Mouse (Mus musculus): ENCODE measurements at regions not wholly inside any gene's neighbourhood (a gene's known extent, or its start where the extent isn't known, plus 50 kb on each side); places are given as distances from the start of the nearest gene placed in this dataset.

- Histone ChIP-seq H3K27ac (no peak overlapping the region), H3K4me3 (ENCODE audit: low read length) (no peak overlapping the region), H3K36me3 (ENCODE audit: insufficient read depth, low read length) (no peaks in the 10 kb centered on the region), H3K4me1 (ENCODE audit: insufficient read depth, low read length) (no peaks in the 10 kb centered on the region), H3K4me2 (ENCODE audit: low read depth, low read length) (no peak overlapping the region), H3K27me3 (ENCODE audit: insufficient read depth, low read length) (no peaks in the 10 kb centered on the region), H3K9ac (replicated peaks; ENCODE audit: low read length) (no peak overlapping the region), H3K9me3 (ENCODE audit: low read length) (no peaks in the 10 kb centered on the region)
- WGBS, result 49% methylated on average over 5 of the region's 9 CpGs
- TF ChIP-seq CTCF (IDR thresholded peaks at IDR 0.05; ENCODE audit: low read depth), result no peak
- ATAC-seq, result no peak
- DNase-seq (ENCODE audit: low spot score), result no peak
Measured at GRCm38 (mm10) chr12:54535556-54536516, 120.5 kb downstream of the Sptssa start.

- Histone ChIP-seq H3K4me2 (ENCODE audit: low read depth, low read length) (no peak overlapping the region), H3K9me3 (ENCODE audit: low read length) (no peaks in the 10 kb centered on the region), H3K36me3 (ENCODE audit: insufficient read depth, low read length) (no peaks in the 10 kb centered on the region), H3K9ac (replicated peaks; ENCODE audit: low read length) (no peak overlapping the region), H3K27me3 (ENCODE audit: insufficient read depth, low read length) (no peaks in the 10 kb centered on the region), H3K4me1 (ENCODE audit: insufficient read depth, low read length) (no peaks in the 10 kb centered on the region), H3K4me3 (ENCODE audit: low read length) (no peak overlapping the region), H3K27ac (no peak overlapping the region)
- DNase-seq (ENCODE audit: low spot score) (no peak), ATAC-seq (no peak)
- 57% methylated on average over 7 of the region's 7 CpGs for WGBS
- TF ChIP-seq CTCF (IDR thresholded peaks at IDR 0.05; ENCODE audit: low read depth), result no peak
Measured at GRCm38 (mm10) chr12:54534910-54535309, 121.5 kb downstream of the Sptssa start.

GRCm38 (mm10) chr12:54533134-54533533 is 123.2 kb downstream of the Sptssa start:
- Histone ChIP-seq H3K27ac (no peak overlapping the region), H3K27me3 (ENCODE audit: insufficient read depth, low read length) (no peaks in the 10 kb centered on the region), H3K4me2 (ENCODE audit: low read depth, low read length) (no peak overlapping the region), H3K4me1 (ENCODE audit: insufficient read depth, low read length) (no peaks in the 10 kb centered on the region), H3K4me3 (ENCODE audit: low read length) (no peak overlapping the region), H3K9ac (replicated peaks; ENCODE audit: low read length) (no peak overlapping the region), H3K9me3 (ENCODE audit: low read length) (no peaks in the 10 kb centered on the region), H3K36me3 (ENCODE audit: insufficient read depth, low read length) (no peaks in the 10 kb centered on the region)
- TF ChIP-seq CTCF (IDR thresholded peaks at IDR 0.05; ENCODE audit: low read depth), result no peak
- ATAC-seq (no peak), DNase-seq (ENCODE audit: low spot score) (no peak)
- WGBS, result 55% methylated on average over 5 of the region's 5 CpGs

- no peak overlapping the region for H3K27ac ChIP-seq
- WGBS, result 87% methylated on average over 8 of the region's 8 CpGs
Measured at GRCm38 (mm10) chr12:54532062-54532461, 124.3 kb downstream of the Sptssa start.

GRCm38 (mm10) chr12:54528046-54528445 is 128.3 kb downstream of the Sptssa start:
- ATAC-seq (no peak), DNase-seq (ENCODE audit: low spot score) (no peak)
- no peaks in the 10 kb centered on the region for H3K9me3 ChIP-seq (ENCODE audit: low read length)
- no peak overlapping the region for H3K9ac ChIP-seq (replicated peaks; ENCODE audit: low read length)
- no peak overlapping the region for H3K27ac ChIP-seq
- TF ChIP-seq CTCF (IDR thresholded peaks at IDR 0.05; ENCODE audit: low read depth), result peak; percentile 17; the same call in 1 of the 2 replicates
- H3K4me3 ChIP-seq (ENCODE audit: low read length), result no peak overlapping the region
- H3K4me2 ChIP-seq (ENCODE audit: low read depth, low read length), result no peak overlapping the region
- no peaks in the 10 kb centered on the region for H3K27me3 ChIP-seq (ENCODE audit: insufficient read depth, low read length)
- no peaks in the 10 kb centered on the region for H3K36me3 ChIP-seq (ENCODE audit: insufficient read depth, low read length)
- no peaks in the 10 kb centered on the region for H3K4me1 ChIP-seq (ENCODE audit: insufficient read depth, low read length)

More at GRCm38 (mm10) chr12:54532062-54532461, 124.3 kb downstream of the Sptssa start:
- TF ChIP-seq CTCF (IDR thresholded peaks at IDR 0.05; ENCODE audit: low read depth), result no peak
- Histone ChIP-seq H3K9me3 (ENCODE audit: low read length) (no peaks in the 10 kb centered on the region), H3K4me2 (ENCODE audit: low read depth, low read length) (no peak overlapping the region), H3K9ac (replicated peaks; ENCODE audit: low read length) (no peak overlapping the region), H3K27me3 (ENCODE audit: insufficient read depth, low read length) (no peaks in the 10 kb centered on the region), H3K36me3 (ENCODE audit: insufficient read depth, low read length) (no peaks in the 10 kb centered on the region), H3K4me1 (ENCODE audit: insufficient read depth, low read length) (no peaks in the 10 kb centered on the region), H3K4me3 (ENCODE audit: low read length) (no peak overlapping the region)
- ATAC-seq (no peak), DNase-seq (ENCODE audit: low spot score) (no peak)

- no peak overlapping the region for H3K9ac ChIP-seq (replicated peaks; ENCODE audit: low read length)
- H3K27me3 ChIP-seq (ENCODE audit: insufficient read depth, low read length), result no peaks in the 10 kb centered on the region
- H3K4me3 ChIP-seq (ENCODE audit: low read length), result no peak overlapping the region
- WGBS, result 77% methylated on average over 2 of the region's 2 CpGs
- no peaks in the 10 kb centered on the region for H3K36me3 ChIP-seq (ENCODE audit: insufficient read depth, low read length)
- no peak overlapping the region for H3K4me2 ChIP-seq (ENCODE audit: low read depth, low read length)
- H3K4me1 ChIP-seq (ENCODE audit: insufficient read depth, low read length), result no peaks in the 10 kb centered on the region
- no peaks in the 10 kb centered on the region for H3K9me3 ChIP-seq (ENCODE audit: low read length)
- H3K27ac ChIP-seq, result no peak overlapping the region
- ATAC-seq, result no peak
- no peak for DNase-seq (ENCODE audit: low spot score)
- TF ChIP-seq CTCF (IDR thresholded peaks at IDR 0.05; ENCODE audit: low read depth), result no peak
Measured at GRCm38 (mm10) chr12:54527577-54527976, 128.8 kb downstream of the Sptssa start.

GRCm38 (mm10) chr12:54520406-54520805 is 136.0 kb downstream of the Sptssa start:
- no peak for DNase-seq (ENCODE audit: low spot score)
- Histone ChIP-seq H3K27ac (no peak overlapping the region), H3K4me1 (ENCODE audit: insufficient read depth, low read length) (no peaks in the 10 kb centered on the region), H3K4me2 (ENCODE audit: low read depth, low read length) (no peak overlapping the region), H3K4me3 (ENCODE audit: low read length) (no peak overlapping the region), H3K9ac (replicated peaks; ENCODE audit: low read length) (no peak overlapping the region), H3K9me3 (ENCODE audit: low read length) (no peaks in the 10 kb centered on the region), H3K36me3 (ENCODE audit: insufficient read depth, low read length) (no peaks in the 10 kb centered on the region), H3K27me3 (ENCODE audit: insufficient read depth, low read length) (no peaks in the 10 kb centered on the region)
- no peak for ATAC-seq
- TF ChIP-seq CTCF (IDR thresholded peaks at IDR 0.05; ENCODE audit: low read depth), result 0 out of 2 replicates have a peak, but pooled peaks have one; percentile 12
- WGBS, result 26% methylated on average over 4 of the region's 4 CpGs

Measured in hindbrain, postnatal 0 days (tissue).